Mouse (Mus musculus) myocyte (in vitro differentiated cells): Measurements from ENCODE around the gene Abhd2. TPM values are rescaled to one million over a fixed set of nuclear protein-coding genes. Genes with fewer than 3 reads are reported as not detected.

Experiments
- H3K27me3 ChIP-seq: one replicate; pipeline ENCODE4 v1.6.1; 2011; ENCODE audit not compliant: control insufficient read depth, insufficient read depth, insufficient read length
- H3K36me3 ChIP-seq: one replicate; pipeline ENCODE4 v1.6.1; 2011; ENCODE audit not compliant: control insufficient read depth, insufficient read depth
- H3K4me2 ChIP-seq: one replicate; pipeline ENCODE4 v1.6.1; 2011; ENCODE audit warnings: low read depth, control low read depth
- H3K4me3 ChIP-seq: one replicate; pipeline ENCODE4 v1.5.1; 2011; ENCODE audit warnings: mild to moderate bottlenecking, control low read depth, moderate library complexity
- H3K79me2 ChIP-seq: one replicate; pipeline ENCODE4 v1.6.1; 2011; ENCODE audit not compliant: control insufficient read depth, insufficient read depth
- H3ac ChIP-seq: one replicate; pipeline ENCODE4 v1.6.1; 2011; ENCODE audit not compliant: control insufficient read depth, insufficient read length
- CEBPB ChIP-seq: IDR thresholded peaks from 2 replicates; pipeline ENCODE4 v1.6.1; 2011; ENCODE audit warnings: mild to moderate bottlenecking, moderate library complexity; ENCODE audit not compliant: poor library complexity, insufficient read depth, severe bottlenecking
- E2F4 ChIP-seq: IDR thresholded peaks from one replicate; pipeline ENCODE4 v1.6.1; 2011; ENCODE audit warnings: mild to moderate bottlenecking, control low read depth, moderate library complexity; ENCODE audit not compliant: insufficient read depth
- MAX ChIP-seq: IDR thresholded peaks from one replicate; pipeline ENCODE4 v1.6.1; 2011; ENCODE audit warnings: low read depth, mild to moderate bottlenecking, control low read depth
- MYOD1 ChIP-seq, 3 experiments: IDR thresholded peaks; one replicate each; pipeline ENCODE4 v1.6.1; 2011; ENCODE audit warnings: control low read depth in 2 of 3, low read depth in 2 of 3, mild to moderate bottlenecking in 2 of 3, moderate library complexity in 1 of 3; ENCODE audit not compliant: insufficient read length in 2 of 3, control insufficient read depth in 1 of 3
- MYOG ChIP-seq, 3 experiments: IDR thresholded peaks; one replicate each; pipeline ENCODE4 v1.6.1; 2011; ENCODE audit warnings: control low read depth in 2 of 3, low read depth in 2 of 3, mild to moderate bottlenecking in 2 of 3; ENCODE audit not compliant: insufficient read length in 2 of 3, control insufficient read depth in 1 of 3, insufficient read depth in 1 of 3
- POLR2A ChIP-seq: IDR thresholded peaks from one replicate; pipeline ENCODE4 v1.6.1; 2011; ENCODE audit warnings: low read depth, mild to moderate bottlenecking, control low read depth, moderate library complexity; ENCODE audit not compliant: insufficient read length
- POLR2AphosphoS2 ChIP-seq: IDR thresholded peaks from one replicate; pipeline ENCODE4 v1.6.1; 2011; ENCODE audit warnings: low read depth, control low read depth; ENCODE audit not compliant: insufficient read length
- REST ChIP-seq: IDR thresholded peaks from one replicate; pipeline ENCODE4 v1.6.1; 2011; ENCODE audit warnings: mild to moderate bottlenecking, control low read depth, moderate library complexity; ENCODE audit not compliant: insufficient read depth, insufficient read length
- SRF ChIP-seq: IDR thresholded peaks from one replicate; pipeline ENCODE4 v1.6.1; 2011; ENCODE audit warnings: low read depth; ENCODE audit not compliant: control insufficient read depth, insufficient read length
- TCF12 ChIP-seq: IDR thresholded peaks from one replicate; pipeline ENCODE4 v1.6.1; 2011; ENCODE audit warnings: mild to moderate bottlenecking, control low read depth; ENCODE audit not compliant: poor library complexity, insufficient read depth, severe bottlenecking
- TCF3 ChIP-seq: IDR thresholded peaks from one replicate; pipeline ENCODE4 v1.6.1; 2011; ENCODE audit warnings: low read depth, control low read depth; ENCODE audit not compliant: insufficient read length
- USF1 ChIP-seq: IDR thresholded peaks from one replicate; pipeline ENCODE4 v1.6.1; 2011; ENCODE audit warnings: low read depth, mild to moderate bottlenecking, control low read depth, moderate library complexity
- polyA plus RNA-seq: library from polyadenylated mRNA; unstranded; fragments of >200 nt; fragmentation: generic; extraction: Trizol; gene quantifications from one replicate; pipeline ENCODE4 v1.2.1, GENCODE M21; 2012; ENCODE audit warnings: missing spikeins

Gene Abhd2
- polyA plus RNA-seq, 1 experiment: 16.9 TPM

DNA sequence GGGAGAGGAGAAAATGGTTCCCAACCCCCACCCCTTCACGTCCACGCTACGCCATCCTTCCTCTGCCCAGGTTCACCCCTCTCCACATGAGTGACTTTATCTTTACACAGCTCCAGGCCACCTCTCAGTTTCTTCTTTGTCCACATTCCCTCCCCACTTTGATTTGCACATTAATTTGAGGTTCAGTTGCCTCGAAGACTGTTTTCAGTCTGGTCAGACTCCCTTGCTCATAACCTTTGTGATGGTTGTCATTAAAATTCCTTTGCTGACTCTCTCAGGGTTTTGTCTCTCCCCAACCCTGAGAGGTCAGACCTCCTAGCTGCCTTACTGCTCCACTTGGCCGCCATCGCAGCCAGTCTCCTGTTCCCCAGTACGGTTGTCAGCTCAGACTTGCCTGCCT lies 121.7 kb downstream of the Abhd2 start:
- H3K4me2 ChIP-seq: no peak overlapping the region
- H3K27me3 ChIP-seq: no peaks in the 10 kb centered on the region
- no peaks in the 10 kb centered on the region for H3K36me3 ChIP-seq
- no peak overlapping the region for H3K4me3 ChIP-seq
- TF ChIP-seq MYOD1 (IDR thresholded peaks at IDR 0.05; ENCODE audit: control insufficient read depth in 1 of 3, insufficient read length in 2 of 3, low read depth in 2 of 3): no peak
- TF ChIP-seq POLR2AphosphoS2: no peak
- TF ChIP-seq SRF: no peak
- TF ChIP-seq CEBPB: no peak
- no peak for TF ChIP-seq MAX
- no peak for TF ChIP-seq REST
- TF ChIP-seq TCF3: no peak
- TF ChIP-seq TCF12: no peak
- no peak for TF ChIP-seq E2F4
- no peak for TF ChIP-seq POLR2A
- H3ac ChIP-seq: no peak overlapping the region
- H3K79me2 ChIP-seq: no peaks in the 10 kb centered on the region

DNA sequence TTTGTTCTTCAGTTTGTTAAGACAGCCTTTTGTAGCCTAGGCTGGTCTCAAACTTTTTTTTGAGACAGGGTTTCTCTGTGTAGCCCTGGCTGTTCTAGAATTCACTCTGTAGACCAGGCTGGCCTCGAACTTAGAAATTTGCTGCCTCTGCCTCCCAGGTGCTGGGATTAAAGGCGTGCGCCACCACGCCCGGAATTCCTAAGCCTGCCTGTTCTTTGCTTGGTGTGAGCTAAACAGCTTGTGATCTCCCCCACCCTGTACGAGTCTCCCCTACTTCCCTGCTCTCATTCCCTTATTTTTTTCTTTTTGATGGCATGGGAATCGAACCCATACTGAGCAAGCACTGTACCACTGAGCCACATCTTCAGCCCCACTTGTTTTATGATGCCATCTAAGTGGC lies 122.2 kb downstream of the Abhd2 start:
- no peak overlapping the region for H3K4me2 ChIP-seq
- H3K79me2 ChIP-seq: no peaks in the 10 kb centered on the region
- no peak overlapping the region for H3ac ChIP-seq
- TF ChIP-seq E2F4 (no peak), MYOD1 (IDR thresholded peaks at IDR 0.05; ENCODE audit: control insufficient read depth in 1 of 3, insufficient read length in 2 of 3, low read depth in 2 of 3) (no peak), TCF12 (no peak), REST (no peak), SRF (no peak), POLR2A (no peak), MAX (no peak), USF1 (no peak), TCF3 (no peak), CEBPB (no peak), POLR2AphosphoS2 (no peak), MYOG (IDR thresholded peaks at IDR 0.05; ENCODE audit: control insufficient read depth in 1 of 3, insufficient read depth in 1 of 3, insufficient read length in 2 of 3, low read depth in 2 of 3) (no peak)
- no peak overlapping the region for H3K4me3 ChIP-seq
- no peaks in the 10 kb centered on the region for H3K27me3 ChIP-seq
- H3K36me3 ChIP-seq: no peaks in the 10 kb centered on the region

- no peaks in the 10 kb centered on the region for H3K27me3 ChIP-seq
- no peak for TF ChIP-seq REST
- TF ChIP-seq TCF3: no peak
- TF ChIP-seq MYOD1 (IDR thresholded peaks at IDR 0.05; ENCODE audit: control insufficient read depth in 1 of 3, insufficient read length in 2 of 3, low read depth in 2 of 3): no peak
- TF ChIP-seq USF1: no peak
- TF ChIP-seq POLR2AphosphoS2: no peak
- no peak for TF ChIP-seq MAX
- no peak for TF ChIP-seq E2F4
- TF ChIP-seq SRF: no peak
- TF ChIP-seq CEBPB: no peak
- no peak for TF ChIP-seq POLR2A
- TF ChIP-seq MYOG (IDR thresholded peaks at IDR 0.05; ENCODE audit: control insufficient read depth in 1 of 3, insufficient read depth in 1 of 3, insufficient read length in 2 of 3, low read depth in 2 of 3): no peak
- no peak for TF ChIP-seq TCF12
- H3K4me3 ChIP-seq: no peak overlapping the region
- no peaks in the 10 kb centered on the region for H3K36me3 ChIP-seq
- H3ac ChIP-seq: no peak overlapping the region
- no peaks in the 10 kb centered on the region for H3K79me2 ChIP-seq
- no peak overlapping the region for H3K4me2 ChIP-seq
These were observed 124.5 kb downstream of the Abhd2 start for GRCm38 (mm10) chr7:79397446-79397963.

- no peaks in the 10 kb centered on the region for H3K27me3 ChIP-seq
- H3K4me3 ChIP-seq: no peak overlapping the region
- H3ac ChIP-seq: no peak overlapping the region
- H3K79me2 ChIP-seq: no peaks in the 10 kb centered on the region
- TF ChIP-seq MAX (no peak), REST (no peak)
- H3K4me2 ChIP-seq: no peak overlapping the region
- H3K36me3 ChIP-seq: no peaks in the 10 kb centered on the region
These were observed 125.4 kb downstream of the Abhd2 start for GRCm38 (mm10) chr7:79398426-79398825.

DNA sequence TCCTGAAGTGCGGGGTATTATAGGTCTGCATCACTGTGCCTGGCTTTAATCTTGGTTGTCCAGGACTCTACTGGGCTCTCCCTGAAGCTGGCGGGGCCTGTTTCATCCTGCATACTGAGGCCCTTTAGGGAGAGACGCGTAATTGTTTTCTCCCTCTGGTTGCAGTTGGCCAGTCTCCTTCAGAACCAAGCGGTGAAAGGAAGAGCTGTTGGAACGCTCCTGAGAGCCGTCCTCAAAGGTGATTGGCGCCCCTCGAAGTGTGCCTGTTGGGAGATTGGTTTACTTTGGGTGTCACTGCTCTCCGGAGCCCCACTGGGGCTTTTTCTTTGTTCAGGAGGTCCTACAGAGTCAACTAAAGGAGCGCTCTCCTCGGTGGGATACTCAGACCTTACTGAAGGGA lies 126.0 kb downstream of the Abhd2 start:
- H3ac ChIP-seq: no peak overlapping the region
- no peaks in the 10 kb centered on the region for H3K79me2 ChIP-seq
- TF ChIP-seq MAX (no peak), POLR2AphosphoS2 (no peak), TCF12 (no peak), SRF (no peak), MYOG (IDR thresholded peaks at IDR 0.05; ENCODE audit: control insufficient read depth in 1 of 3, insufficient read depth in 1 of 3, insufficient read length in 2 of 3, low read depth in 2 of 3) (no peak), CEBPB (no peak), POLR2A (no peak), E2F4 (no peak), MYOD1 (IDR thresholded peaks at IDR 0.05; ENCODE audit: control insufficient read depth in 1 of 3, insufficient read length in 2 of 3, low read depth in 2 of 3) (no peak), USF1 (no peak), REST (no peak), TCF3 (no peak)
- H3K27me3 ChIP-seq: no peaks in the 10 kb centered on the region
- no peaks in the 10 kb centered on the region for H3K36me3 ChIP-seq
- H3K4me2 ChIP-seq: no peak overlapping the region
- H3K4me3 ChIP-seq: no peak overlapping the region
